Mouse (Mus musculus) lung, adult 2 months (tissue): ENCODE data around the gene Rab20.

Experiments used
- CTCF ChIP-seq: fragments of 200-500 bp; IDR thresholded peaks from 2 replicates; pipeline ENCODE4 v1.5.1; 2011; ENCODE audit warnings: mild to moderate bottlenecking, low read length, control low read depth; ENCODE audit not compliant: insufficient read depth
- POLR2A ChIP-seq: fragments of 200-500 bp; IDR thresholded peaks from 2 replicates; pipeline ENCODE4 v1.6.1; 2011; ENCODE audit warnings: low read depth, mild to moderate bottlenecking, control low read depth, low read length, borderline replicate concordance; ENCODE audit errors: extremely low read depth

- no peak for TF ChIP-seq CTCF
- TF ChIP-seq POLR2A: no peak
Measured at GRCm38 (mm10) chr8:11471309-11471708, 7.2 kb downstream of the Rab20 start.
